Comparison of ENCODE assay signal across 9 mouse cellular contexts in the genomic region with DNA sequence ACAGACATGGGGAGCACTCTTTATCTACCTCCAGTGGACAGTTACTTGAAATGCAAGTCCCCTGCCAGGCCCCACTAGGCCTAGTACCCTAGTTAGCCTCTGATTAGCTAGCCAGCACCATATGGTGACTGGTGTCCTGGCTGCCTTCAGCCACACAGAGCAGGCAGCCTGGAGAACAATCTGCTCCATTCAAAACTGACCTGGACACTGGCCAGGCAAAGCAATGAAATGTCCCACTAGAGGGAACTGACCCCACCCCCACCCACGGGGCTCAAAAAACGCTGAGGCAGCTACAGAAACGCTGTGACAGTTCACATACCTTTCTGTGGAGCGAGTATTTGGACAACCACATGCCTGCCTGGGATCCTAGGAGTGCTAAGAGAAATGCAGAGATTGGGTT. TPM values are rescaled to one million over a fixed set of nuclear protein-coding genes. Genes with fewer than 3 reads are reported as not detected.
A peak's percentile ranks its signal among the peaks of the same experiment; 100 is the strongest.
DNase-seq lines count a peak whose midpoint lies in the region; ATAC-seq and TF ChIP-seq lines count a peak whose summit lies in the region.
"Had no signal": no experiment of that assay in that cellular context is flagged by ENCODE, and none has a peak within 500 bp of the region (broad histone marks: within the 10 kb centered on the region; RNA-seq: fewer than 3 reads in every experiment).

No protein-coding gene starts in this region.

- DNase-seq in gastrocnemius, postnatal 14 days: peak; percentile 64
- DNase-seq in gastrocnemius, postnatal 36 days: no peak
- DNase-seq in NIH3T3 (ENCODE audit: low read depth) (peak; percentile 72), liver (no peak)
- peak; percentile 86 for DNase-seq in forebrain, embryonic 14.5 days (ENCODE audit: low spot score)
- peak; percentile 41 for DNase-seq in kidney, postnatal 0 days (ENCODE audit: low spot score)
- no peak for DNase-seq in urinary bladder, adult 2 months (ENCODE audit: low spot score)

- intact Hi-C loops in gastrocnemius, postnatal 14 days (cut with DNase I; ENCODE audit: low total_unique reads): no loop called here
- intact Hi-C loops in gastrocnemius, postnatal 36 days (cut with DNase I): no loop called here

- 8% methylated on average over 4 of the region's 4 CpGs for WGBS in forebrain, embryonic 14.5 days
- WGBS in kidney, postnatal 0 days: 23% methylated on average over 4 of the region's 4 CpGs
- WGBS in midbrain, embryonic 13.5 days: 39% methylated on average over 4 of the region's 4 CpGs

- H3K4me3 ChIP-seq in forebrain, embryonic 14.5 days (ENCODE audit: low read depth, low read length): no peak overlapping the region
- no peak overlapping the region for H3K4me3 ChIP-seq in kidney, postnatal 0 days (replicated peaks; ENCODE audit: low read depth, low read length)
- H3K4me3 ChIP-seq in midbrain, embryonic 13.5 days (replicated peaks): no peak overlapping the region
- H3K4me3 ChIP-seq: megakaryocyte, embryonic 14.5 days had no signal

- peak overlapping the region; percentile 77 for H3K27ac ChIP-seq in forebrain, embryonic 14.5 days (ENCODE audit: low read depth, low read length)
- no peak overlapping the region for H3K27ac ChIP-seq in kidney, postnatal 0 days
- peak overlapping the region; percentile 76 for H3K27ac ChIP-seq in midbrain, embryonic 13.5 days

- TF ChIP-seq CTCF in kidney, postnatal 0 days (IDR thresholded peaks at IDR 0.05; ENCODE audit: low read depth): no peak

- ATAC-seq in forebrain, embryonic 14.5 days: peak; percentile 61
- no peak for ATAC-seq in kidney, postnatal 0 days (replicated peaks; ENCODE audit: low FRiP score, low read depth)
- peak; percentile 38 for ATAC-seq in midbrain, embryonic 13.5 days

- no peaks in the 10 kb centered on the region for H3K9me3 ChIP-seq in forebrain, embryonic 14.5 days (replicated peaks; ENCODE audit: control insufficient read depth, low read length)
- H3K9me3 ChIP-seq in kidney, postnatal 0 days (replicated peaks; ENCODE audit: low read length): no peaks in the 10 kb centered on the region
- no peaks in the 10 kb centered on the region for H3K9me3 ChIP-seq in midbrain, embryonic 13.5 days

- no peaks in the 10 kb centered on the region for H3K36me3 ChIP-seq in forebrain, embryonic 14.5 days (ENCODE audit: control insufficient read depth, insufficient read depth, low read length)
- no peaks in the 10 kb centered on the region for H3K36me3 ChIP-seq in kidney, postnatal 0 days (ENCODE audit: insufficient read depth, low read length)
- no peaks in the 10 kb centered on the region for H3K36me3 ChIP-seq in midbrain, embryonic 13.5 days

- no peaks in the 10 kb centered on the region for H3K27me3 ChIP-seq in forebrain, embryonic 14.5 days (replicated peaks; ENCODE audit: control insufficient read depth, insufficient read depth, low read length)
- no peaks in the 10 kb centered on the region for H3K27me3 ChIP-seq in kidney, postnatal 0 days (ENCODE audit: insufficient read depth, low read length)
- H3K27me3 ChIP-seq in midbrain, embryonic 13.5 days: peaks cover 9% of the 10 kb centered on the region; the same call in 1 of the 2 replicates

- 0 out of 2 replicates have a peak overlapping the region, but pooled peaks have one; percentile 3 for H3K4me2 ChIP-seq in forebrain, embryonic 14.5 days (ENCODE audit: low read length)
- H3K4me2 ChIP-seq in kidney, postnatal 0 days (ENCODE audit: low read length): no peak overlapping the region
- H3K4me2 ChIP-seq in midbrain, embryonic 13.5 days (replicated peaks): no peak overlapping the region

- peaks cover 38% of the 10 kb centered on the region for H3K4me1 ChIP-seq in forebrain, embryonic 14.5 days (ENCODE audit: control insufficient read depth, insufficient read depth, low read length)
- H3K4me1 ChIP-seq in kidney, postnatal 0 days (replicated peaks; ENCODE audit: insufficient read depth, low read length): peaks cover 20% of the 10 kb centered on the region
- peaks cover 47% of the 10 kb centered on the region for H3K4me1 ChIP-seq in midbrain, embryonic 13.5 days (replicated peaks)

- H3K9ac ChIP-seq in forebrain, embryonic 14.5 days (ENCODE audit: low read length): no peak overlapping the region; the same call in 1 of the 2 replicates
- H3K9ac ChIP-seq in kidney, postnatal 0 days (ENCODE audit: low read depth, low read length): no peak overlapping the region
- H3K9ac ChIP-seq in midbrain, embryonic 13.5 days (replicated peaks): no peak overlapping the region

RNA-seq across cellular contexts. Expression of a gene that starts 24.0 kb away (rescaled TPM):
- total RNA-seq in gastrocnemius, postnatal 14 days (2021): 1 to 10 TPM; 1.1 to 1.4 TPM
- under 1 TPM; 0.36 to 0.37 TPM for total RNA-seq in gastrocnemius, postnatal 36 days (2021)
- 0.52 and 0.70 TPM in 2 replicates for polyA plus RNA-seq in forebrain, embryonic 14.5 days (2014; fragmentation: Nextera tagmentation; extraction: Ambion mirVana)
- 0.87 and 0.96 TPM in 2 replicates for polyA plus RNA-seq in kidney, postnatal 0 days (2015; fragmentation: Nextera tagmentation; extraction: Ambion mirVana)
- polyA plus RNA-seq in midbrain, embryonic 13.5 days (2015; fragmentation: Nextera tagmentation; extraction: Ambion mirVana): 1.3 and 1.7 TPM in 2 replicates
- polyA plus RNA-seq in urinary bladder, adult 2 months (2012; rRNA removed): 0.58 and 0.77 TPM in 2 replicates

Comparison
In these comparisons a context has a peak if more than half of its experiments do, and no peak if none do; other contexts are left out.
1. DNase-seq: peak in gastrocnemius, postnatal 14 days (single experiment), NIH3T3 (single experiment), forebrain, embryonic 14.5 days (single experiment) and kidney, postnatal 0 days (single experiment); none in gastrocnemius, postnatal 36 days (0 of 2), urinary bladder, adult 2 months (single experiment) and liver (single experiment).